ENCODE assay signal across 19 mouse cellular contexts in the genomic region with DNA sequence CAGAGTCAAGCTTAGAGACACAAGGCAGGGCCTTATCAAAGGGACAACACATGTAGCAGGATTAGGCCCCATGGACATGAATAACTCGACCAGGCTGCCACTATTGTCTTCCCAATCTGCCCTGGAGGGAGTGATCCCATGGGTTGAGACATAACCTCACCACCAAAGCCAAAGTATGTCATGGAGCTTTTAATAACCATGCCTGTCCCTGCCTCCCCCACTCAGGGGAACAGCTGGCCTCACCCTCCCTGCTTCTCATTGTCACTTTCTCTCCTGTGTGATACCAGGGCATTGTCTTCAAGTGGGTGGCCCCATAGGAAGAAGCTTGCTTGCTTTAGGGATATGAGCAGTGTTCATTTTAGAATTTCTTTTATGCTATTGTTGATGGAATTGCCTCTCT.
"Had no signal": no experiment of that assay in that cellular context is flagged by ENCODE, and none has a peak within 500 bp of the region (broad histone marks: within the 10 kb centered on the region; RNA-seq: fewer than 3 reads in every experiment).

No protein-coding gene starts in this region.

- H3K9me3 ChIP-seq: limb, embryonic 10.5 days; limb, embryonic 13.5 days; liver, embryonic 12.5 days; liver, embryonic 15.5 days; lung, embryonic 15.5 days; megakaryocyte, embryonic 14.5 days; midbrain, embryonic 10.5 days; midbrain, embryonic 13.5 days had no signal

- H3K27ac ChIP-seq: kidney, postnatal 0 days; layer of hippocampus, adult 2 months; limb, embryonic 10.5 days; limb, embryonic 13.5 days; liver, embryonic 12.5 days; liver, embryonic 15.5 days; lung, embryonic 15.5 days; midbrain, embryonic 10.5 days; midbrain, embryonic 13.5 days had no signal

- H3K4me1 ChIP-seq: limb, embryonic 10.5 days; limb, embryonic 13.5 days; liver, embryonic 12.5 days; liver, embryonic 15.5 days; lung, embryonic 15.5 days; megakaryocyte, embryonic 14.5 days; midbrain, embryonic 10.5 days; midbrain, embryonic 13.5 days had no signal

- DNase-seq: kidney, postnatal 25 days; layer of hippocampus, adult 9-11 months; liver; lung, adult 18-20 months; lung, postnatal 10 days; lung, postnatal 36 days; right cerebral cortex, postnatal 25 days; thymus, adult 18-20 months; thymus, postnatal 36 days had no signal

- H3K4me3 ChIP-seq: layer of hippocampus, adult 2 months; limb, embryonic 10.5 days; limb, embryonic 13.5 days; liver, embryonic 12.5 days; liver, embryonic 15.5 days; lung, embryonic 15.5 days; megakaryocyte, embryonic 14.5 days; midbrain, embryonic 10.5 days; midbrain, embryonic 13.5 days had no signal

- H3K36me3 ChIP-seq: limb, embryonic 10.5 days; limb, embryonic 13.5 days; liver, embryonic 12.5 days; liver, embryonic 15.5 days; lung, embryonic 15.5 days; midbrain, embryonic 10.5 days; midbrain, embryonic 13.5 days had no signal

- H3K27me3 ChIP-seq: limb, embryonic 13.5 days; liver, embryonic 12.5 days; liver, embryonic 15.5 days; lung, embryonic 15.5 days; megakaryocyte, embryonic 14.5 days; midbrain, embryonic 13.5 days had no signal
